In genomic region chr5:143731483-143732112, GRCm38 (mm10) we compare ENCODE assay signal across 8 mouse cellular contexts. TPM values are rescaled to one million over a fixed set of nuclear protein-coding genes. Genes with fewer than 3 reads are reported as not detected.
DNase-seq lines count a peak whose midpoint lies in the region; ATAC-seq lines count a peak whose summit lies in the region.

No protein-coding gene starts in this region.

- ATAC-seq in heart, embryonic 13.5 days (ENCODE audit: extremely low read depth, insufficient number of reproducible peaks, low FRiP score, low TSS enrichment), result peak; percentile 44
- peak; percentile 19 for ATAC-seq in limb, embryonic 11.5 days (ENCODE audit: insufficient number of reproducible peaks, low FRiP score, low TSS enrichment, low read depth)
- ATAC-seq in midbrain, embryonic 16.5 days, result peak; percentile 2

- H3K9ac ChIP-seq in heart, embryonic 13.5 days, result peak overlapping the region; percentile 100
- H3K9ac ChIP-seq in limb, embryonic 11.5 days (ENCODE audit: low read length), result peak overlapping the region; percentile 97
- peak overlapping the region; percentile 99 for H3K9ac ChIP-seq in midbrain, embryonic 16.5 days (ENCODE audit: low read depth, low read length)

- peak overlapping the region; percentile 80 for H3K4me2 ChIP-seq in heart, embryonic 13.5 days
- H3K4me2 ChIP-seq in limb, embryonic 11.5 days (ENCODE audit: low read depth, severe bottlenecking), result peak overlapping the region; percentile 51
- peak overlapping the region; percentile 94 for H3K4me2 ChIP-seq in midbrain, embryonic 16.5 days (ENCODE audit: low read length)

- H3K36me3 ChIP-seq in heart, embryonic 13.5 days, result peaks cover 15% of the 10 kb centered on the region
- H3K36me3 ChIP-seq in limb, embryonic 11.5 days (ENCODE audit: control insufficient read depth, insufficient read depth, low read length), result no peaks in the 10 kb centered on the region; the same call in 1 of the 2 replicates
- H3K36me3 ChIP-seq in midbrain, embryonic 16.5 days (ENCODE audit: control insufficient read depth, insufficient read depth, low read length), result 0 out of 2 replicates have a peak, but pooled peaks cover 3% of the 10 kb centered on the region

- peaks cover 13% of the 10 kb centered on the region for H3K27me3 ChIP-seq in heart, embryonic 13.5 days (replicated peaks)
- no peaks in the 10 kb centered on the region for H3K27me3 ChIP-seq in limb, embryonic 11.5 days (ENCODE audit: control insufficient read depth, insufficient read depth, low read length)
- no peaks in the 10 kb centered on the region for H3K27me3 ChIP-seq in midbrain, embryonic 16.5 days (ENCODE audit: control insufficient read depth, insufficient read depth, low read depth, low read length)

- DNase-seq in left cerebral cortex, postnatal 4 days, result peak; percentile 41
- DNase-seq in left cerebral cortex, postnatal 25 days (ENCODE audit: low spot score in 2 of 2), result no peak
- DNase-seq in cerebellum, postnatal 10 days, result peak; percentile 63
- peak; percentile 38 for DNase-seq in limb, embryonic 11.5 days (ENCODE audit: low spot score)
- DNase-seq in thymus, postnatal 0 days (ENCODE audit: low spot score), result peak; percentile 43
- DNase-seq in layer of hippocampus, adult 9-10 months (ENCODE audit: low spot score), result no peak

- WGBS in heart, embryonic 13.5 days, result under 1% methylated on average over 33 of the region's 82 CpGs
- WGBS in limb, embryonic 11.5 days, result under 1% methylated on average over 56 of the region's 82 CpGs
- under 1% methylated on average over 32 of the region's 82 CpGs for WGBS in midbrain, embryonic 16.5 days

- peak overlapping the region; percentile 99 for H3K4me3 ChIP-seq in heart, embryonic 13.5 days
- H3K4me3 ChIP-seq in limb, embryonic 11.5 days (ENCODE audit: low read depth, low read length), result peak overlapping the region; percentile 90
- peak overlapping the region; percentile 96 for H3K4me3 ChIP-seq in midbrain, embryonic 16.5 days (ENCODE audit: low read depth, low read length)

- peak overlapping the region; percentile 92 for H3K27ac ChIP-seq in heart, embryonic 13.5 days (replicated peaks)
- H3K27ac ChIP-seq in limb, embryonic 11.5 days (replicated peaks; ENCODE audit: low read depth, low read length), result peak overlapping the region; percentile 94
- H3K27ac ChIP-seq in midbrain, embryonic 16.5 days (ENCODE audit: low read length), result peak overlapping the region; percentile 90

- intact Hi-C loops in left cerebral cortex, postnatal 4 days (cut with DNase I), result no loop called here
- intact Hi-C loops in left cerebral cortex, postnatal 25 days (cut with DNase I), result loop anchor here (1.0 to 5.0 kb wide), 2 partner anchors 27 to 181 kb away; no protein-coding TSS in a partner anchor

- H3K9me3 ChIP-seq in heart, embryonic 13.5 days, result no peaks in the 10 kb centered on the region
- no peaks in the 10 kb centered on the region for H3K9me3 ChIP-seq in limb, embryonic 11.5 days (ENCODE audit: control insufficient read depth, low read length)
- H3K9me3 ChIP-seq in midbrain, embryonic 16.5 days (replicated peaks; ENCODE audit: control insufficient read depth, low read length, poor library complexity, severe bottlenecking), result no peaks in the 10 kb centered on the region

- H3K4me1 ChIP-seq in heart, embryonic 13.5 days, result peaks cover 19% of the 10 kb centered on the region
- H3K4me1 ChIP-seq in limb, embryonic 11.5 days (ENCODE audit: control insufficient read depth, insufficient read depth, low read length), result peaks cover 8% of the 10 kb centered on the region; the same call in 1 of the 2 replicates
- H3K4me1 ChIP-seq in midbrain, embryonic 16.5 days (ENCODE audit: control insufficient read depth, insufficient read depth, low read length), result peaks cover 19% of the 10 kb centered on the region

RNA-seq across cellular contexts. Expression of gene Usp42, which starts 0.5 kb away (rescaled TPM):
- total RNA-seq in left cerebral cortex, postnatal 4 days (2021), result 10 to 100 TPM; 40.9 to 43.9 TPM
- 10 to 100 TPM; 22.1 to 24.0 TPM for total RNA-seq in left cerebral cortex, postnatal 25 days (2021)
- 10.9 and 11.2 TPM in 2 replicates for polyA plus RNA-seq in heart, embryonic 13.5 days (2015; fragmentation: Nextera tagmentation; extraction: Ambion mirVana)
- polyA plus RNA-seq in limb, embryonic 11.5 days (2014; fragmentation: Nextera tagmentation; extraction: Ambion mirVana), result 33.5 and 39.5 TPM in 2 replicates
- 26.0 and 28.0 TPM in 2 replicates for polyA plus RNA-seq in midbrain, embryonic 16.5 days (2015; fragmentation: Nextera tagmentation; extraction: Ambion mirVana)
- 11.9 and 13.4 TPM in 2 replicates for polyA plus RNA-seq in thymus, postnatal 0 days (2015; fragmentation: Nextera tagmentation; extraction: Ambion mirVana)

Comparison
In these comparisons a context has a peak if more than half of its experiments do, and no peak if none do; other contexts are left out.
1. DNase-seq: peak in left cerebral cortex, postnatal 4 days (single experiment), cerebellum, postnatal 10 days (2 of 2), limb, embryonic 11.5 days (single experiment) and thymus, postnatal 0 days (single experiment); none in left cerebral cortex, postnatal 25 days (0 of 2) and layer of hippocampus, adult 9-10 months (single experiment).
2. Peak in every context shown above with its lines, with median percentiles within 50 percentile points of each other: ATAC-seq, H3K27ac ChIP-seq, H3K4me2 ChIP-seq, H3K4me3 ChIP-seq and H3K9ac ChIP-seq.